Mouse (Mus musculus) lung, adult 2 months (tissue): ENCODE measurements around the gene Mapk12. TPM values are rescaled to one million over a fixed set of nuclear protein-coding genes. Genes with fewer than 3 reads are reported as not detected.

ENCODE experiments used
- DNase-seq: peaks from one replicate; pipeline ENCODE4 v3.0.0; 2022
- H3K4me1 ChIP-seq: fragments of 200-500 bp; 2 replicates; pipeline ENCODE4 v1.6.1; 2011; ENCODE audit warnings: low read length; ENCODE audit not compliant: control insufficient read depth, insufficient read depth
- H3K4me3 ChIP-seq: fragments of 200-500 bp; replicated peaks from 2 replicates; pipeline ENCODE3; 2011; ENCODE audit warnings: low read depth, mild to moderate bottlenecking, control low read depth, low read length; ENCODE audit errors: extremely low read depth
- CTCF ChIP-seq: fragments of 200-500 bp; IDR thresholded peaks from 2 replicates; pipeline ENCODE4 v1.5.1; 2011; ENCODE audit warnings: mild to moderate bottlenecking, low read length, control low read depth; ENCODE audit not compliant: insufficient read depth
- POLR2A ChIP-seq: fragments of 200-500 bp; IDR thresholded peaks from 2 replicates; pipeline ENCODE4 v1.6.1; 2011; ENCODE audit warnings: low read depth, mild to moderate bottlenecking, control low read depth, low read length, borderline replicate concordance; ENCODE audit errors: extremely low read depth
- WGBS: fragments of 180-500 bp; shearing (Covaris S2); methylation state at CpG from one replicate; pipeline ENCODE4 v1.1.7; 2018; 5-methylcytosine and 5-hydroxymethylcytosine counted together
- polyA plus RNA-seq: library from polyadenylated mRNA; depleted of rRNA; stranded (reverse); fragments of >200 nt; gene quantifications from 2 replicates; pipeline ENCODE4 v1.2.3, GENCODE M21; 2012

Mapk12 gene
- polyA plus RNA-seq, 1 experiment = 32.2 TPM

GRCm38 (mm10) chr15:89172276-89172935 is 31.9 kb upstream of the Mapk12 start:
- DNase-seq = no peak
- TF ChIP-seq CTCF (no peak), POLR2A (no peak)
- peak overlapping the region; percentile 70 for H3K4me3 ChIP-seq
- WGBS = 36% methylated on average over 17 of the region's 17 CpGs
- H3K4me1 ChIP-seq = peaks cover 33% of the 10 kb centered on the region

DNA sequence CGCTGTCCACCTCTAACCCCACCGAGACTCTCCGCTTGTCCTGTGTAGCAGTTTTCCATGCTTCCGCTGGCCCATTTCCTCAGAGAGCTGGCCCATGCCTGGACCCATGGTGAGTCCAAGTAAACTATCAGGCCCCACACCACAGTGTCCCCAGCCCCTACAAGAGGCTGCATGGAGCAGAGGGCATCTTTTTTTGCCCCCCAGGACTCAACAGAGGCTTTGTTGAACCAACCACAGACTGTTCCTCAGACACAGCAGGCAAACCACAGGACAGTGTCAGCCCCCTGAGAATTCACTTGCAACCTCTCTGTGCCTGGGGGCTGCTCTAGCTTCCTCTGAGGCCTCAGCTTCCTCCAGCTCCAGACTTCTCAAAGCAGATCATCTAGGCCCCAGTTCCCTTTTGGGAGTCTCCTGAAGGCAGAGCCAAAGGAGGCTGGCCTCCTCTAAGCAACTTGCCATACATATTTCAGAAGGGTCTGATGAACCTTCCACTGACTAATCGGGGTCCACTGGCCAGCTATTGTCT is 31.1 kb upstream of the Mapk12 start:
- Histone ChIP-seq H3K4me3 (no peak overlapping the region), H3K4me1 (peaks cover 27% of the 10 kb centered on the region)
- no peak for DNase-seq
- TF ChIP-seq POLR2A = no peak
- TF ChIP-seq CTCF = no peak
- WGBS = 88% methylated on average over 5 of the region's 5 CpGs

- H3K4me3 ChIP-seq = no peak overlapping the region
- 14% methylated on average over 3 of the region's 3 CpGs for WGBS
- TF ChIP-seq POLR2A = no peak
- TF ChIP-seq CTCF = no peak
- DNase-seq = peak; percentile 57
- H3K4me1 ChIP-seq = peaks cover 27% of the 10 kb centered on the region
These were observed 29.6 kb upstream of the Mapk12 start for GRCm38 (mm10) chr15:89170102-89170501.

- peaks cover 27% of the 10 kb centered on the region for H3K4me1 ChIP-seq
- peak; percentile 83 for DNase-seq
- peak overlapping the region; percentile 51 for H3K4me3 ChIP-seq
- TF ChIP-seq CTCF (no peak), POLR2A (0 out of 2 replicates have a peak, but pooled peaks have one; percentile 28)
- WGBS = 17% methylated on average over 10 of the region's 10 CpGs
These were observed 28.9 kb upstream of the Mapk12 start for GRCm38 (mm10) chr15:89169431-89169830.

DNA sequence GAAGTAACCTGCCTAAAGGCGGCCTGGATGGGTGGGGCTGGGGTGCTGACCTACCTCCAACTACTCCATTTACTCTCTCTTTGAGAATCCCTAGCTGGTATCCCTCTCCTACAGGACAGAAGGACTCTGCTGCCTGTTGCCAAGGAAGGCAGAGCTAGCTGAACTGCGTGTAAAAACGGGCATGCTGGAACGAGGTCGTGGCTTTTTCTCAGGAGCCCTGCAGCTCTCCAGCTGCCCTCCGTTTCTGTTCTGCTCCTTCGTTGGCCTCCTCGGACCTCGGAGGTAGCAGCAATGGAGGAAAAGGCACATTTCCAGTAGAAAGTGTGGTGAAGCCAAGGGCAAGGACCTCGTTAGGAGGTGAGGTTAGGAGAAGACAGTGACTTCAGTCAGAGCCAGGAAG is 28.4 kb upstream of the Mapk12 start:
- no peak for DNase-seq
- Histone ChIP-seq H3K4me3 (no peak overlapping the region), H3K4me1 (peaks cover 25% of the 10 kb centered on the region)
- no peak for TF ChIP-seq POLR2A
- no peak for TF ChIP-seq CTCF
- WGBS = 41% methylated on average over 10 of the region's 10 CpGs

DNA sequence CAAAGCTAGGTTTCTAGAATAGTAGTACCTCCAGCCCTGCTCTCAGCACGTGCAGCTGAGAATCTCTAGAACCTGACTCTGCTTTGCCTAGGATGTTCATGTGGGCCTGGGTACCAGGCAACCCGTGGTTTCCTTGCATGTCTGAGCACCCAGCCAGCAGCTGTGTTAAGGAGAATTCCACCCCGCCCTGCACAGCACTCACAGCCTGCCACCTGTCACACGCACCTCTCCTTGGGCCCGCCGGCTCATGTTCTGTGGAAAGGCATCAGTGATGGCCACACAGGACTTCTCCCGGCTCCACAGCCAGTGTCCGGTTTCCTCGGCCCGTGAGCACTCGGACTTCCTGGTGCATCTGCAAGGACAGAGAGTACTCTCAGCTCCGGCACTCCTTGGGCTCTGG is 25.0 kb upstream of the Mapk12 start:
- 88% methylated on average over 12 of the region's 12 CpGs for WGBS
- TF ChIP-seq CTCF = no peak
- no peak for TF ChIP-seq POLR2A

GRCm38 (mm10) chr15:89161397-89161796 is 20.9 kb upstream of the Mapk12 start:
- DNase-seq = peak; percentile 69
- WGBS = 70% methylated on average over 9 of the region's 9 CpGs
- TF ChIP-seq POLR2A (no peak), CTCF (no peak)
- H3K4me1 ChIP-seq = peaks cover 2% of the 10 kb centered on the region; the same call in 1 of the 2 replicates
- no peak overlapping the region for H3K4me3 ChIP-seq

More for the DNA sequence above, 25.0 kb upstream of the Mapk12 start:
- no peak for DNase-seq
- Histone ChIP-seq H3K4me1 (peaks cover 18% of the 10 kb centered on the region), H3K4me3 (no peak overlapping the region)

DNA sequence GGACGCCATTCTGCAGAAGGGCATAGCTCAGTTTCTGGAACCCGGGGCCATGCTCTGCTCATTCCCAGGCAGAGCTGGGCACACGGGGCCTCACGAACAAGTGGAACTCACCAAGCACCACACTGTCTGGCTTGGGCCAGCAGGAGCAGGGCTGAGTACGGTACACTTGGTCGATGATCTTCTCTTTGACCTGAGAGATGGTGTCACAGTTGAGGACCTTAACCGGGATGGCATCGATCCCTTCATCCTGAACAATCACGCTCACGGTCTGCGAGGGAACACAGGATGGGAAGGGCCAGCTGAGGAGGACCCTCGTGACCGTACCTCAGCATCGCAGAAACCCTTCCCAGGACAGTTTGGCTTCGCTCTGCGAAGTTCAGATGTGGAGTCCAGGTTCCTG is 18.0 kb upstream of the Mapk12 start:
- WGBS = 95% methylated on average over 16 of the region's 16 CpGs
- no peak for DNase-seq
- TF ChIP-seq POLR2A = no peak
- TF ChIP-seq CTCF = no peak
- Histone ChIP-seq H3K4me1 (peaks cover 2% of the 10 kb centered on the region; the same call in 1 of the 2 replicates), H3K4me3 (no peak overlapping the region)

DNA sequence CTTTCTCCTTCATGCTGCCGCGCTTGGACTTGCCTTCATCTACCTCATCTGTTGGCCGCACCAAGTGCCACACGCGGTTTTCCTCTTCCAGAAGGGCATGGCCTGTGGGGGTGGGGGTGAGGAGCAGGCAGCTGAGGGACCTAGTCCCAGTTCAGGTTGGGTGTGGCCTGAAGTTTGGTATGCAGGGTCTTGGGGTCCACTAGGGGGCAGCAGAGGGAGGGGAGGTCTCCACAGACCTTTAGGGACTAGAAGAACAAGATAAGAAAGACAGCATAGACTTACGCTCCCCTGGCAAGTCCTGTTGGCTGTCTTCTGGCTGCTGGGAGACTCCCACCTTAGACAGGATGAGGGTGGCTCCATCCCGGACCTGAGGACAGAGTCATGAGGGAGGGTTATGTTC is 17.5 kb upstream of the Mapk12 start:
- DNase-seq = peak; percentile 67
- no peak for TF ChIP-seq POLR2A
- peak; percentile 77 for TF ChIP-seq CTCF
- Histone ChIP-seq H3K4me3 (no peak overlapping the region), H3K4me1 (peaks cover 2% of the 10 kb centered on the region; the same call in 1 of the 2 replicates)
- 46% methylated on average over 7 of the region's 7 CpGs for whole genome bisulfite sequencing

GRCm38 (mm10) chr15:89152312-89152711 is 11.8 kb upstream of the Mapk12 start:
- TF ChIP-seq POLR2A = no peak
- TF ChIP-seq CTCF = no peak
- DNase-seq = no peak
- no peak overlapping the region for H3K4me3 ChIP-seq
- H3K4me1 ChIP-seq = peaks cover 3% of the 10 kb centered on the region
